Mouse (Mus musculus): ENCODE measurements around the gene Cflar.
"Not testable (repeated sequence)": the region's sequence is repeated elsewhere in the genome, so short reads cannot be mapped to it uniquely, and the experiment has no call there.

- not testable (repeated sequence) for TF ChIP-seq CTCF (IDR thresholded peaks at IDR 0.05; ENCODE audit: low read depth); EP300 (optimal IDR thresholded peaks at IDR 0.05)
These were observed 89.3 kb downstream of the Cflar start for GRCm38 (mm10) chr1:58800644-58801043.
